Mouse (Mus musculus): ENCODE data around the gene Ano8.
"Not testable (repeated sequence)": the region's sequence is repeated elsewhere in the genome, so short reads cannot be mapped to it uniquely, and the experiment has no call there.

Ano8 gene

GRCm38 (mm10) chr8:71485142-71486135 lies at the start of gene Ano8:
Gene Ano8 (minus strand): TSS chr8:71485963.
- DNase-seq (ENCODE audit: low spot score in 2 of 2): peak; percentile 86 to 87

- DNase-seq (ENCODE audit: low spot score in 2 of 2): no peak
These were observed 48.6 kb upstream of the Ano8 start for GRCm38 (mm10) chr8:71534263-71534810.

GRCm38 (mm10) chr8:71530735-71531467 lies 45.1 kb upstream of the Ano8 start:
- not testable (repeated sequence) for DNase-seq (ENCODE audit: low spot score in 2 of 2)

- DNase-seq (ENCODE audit: low spot score in 2 of 2): no peak
These were observed 42.8 kb upstream of the Ano8 start for GRCm38 (mm10) chr8:71528362-71529073.

- no peak for DNase-seq (ENCODE audit: low spot score in 2 of 2)
These were observed 41.6 kb upstream of the Ano8 start for GRCm38 (mm10) chr8:71527162-71527870.

- DNase-seq (ENCODE audit: low spot score in 2 of 2): no peak
These were observed 40.5 kb upstream of the Ano8 start for GRCm38 (mm10) chr8:71526272-71526671.

- no peak for DNase-seq (ENCODE audit: low spot score in 2 of 2)
These were observed 39.7 kb upstream of the Ano8 start, which contains the start of gene Ccdc194 for GRCm38 (mm10) chr8:71525226-71526050. Gene Ccdc194 (minus strand): TSS chr8:71525711.

GRCm38 (mm10) chr8:71521634-71522033 lies 35.9 kb upstream of the Ano8 start:
- DNase-seq (ENCODE audit: low spot score in 2 of 2): peak; percentile 89 to 91

- DNase-seq (ENCODE audit: low spot score in 2 of 2): not testable (repeated sequence)
These were observed 33.5 kb upstream of the Ano8 start for GRCm38 (mm10) chr8:71519037-71519825.

- DNase-seq (ENCODE audit: low spot score in 2 of 2): no peak
These were observed 31.0 kb upstream of the Ano8 start for GRCm38 (mm10) chr8:71516786-71517185.

- DNase-seq (ENCODE audit: low spot score in 2 of 2): no peak
These were observed 29.3 kb upstream of the Ano8 start for GRCm38 (mm10) chr8:71515043-71515442.

GRCm38 (mm10) chr8:71513018-71513754 lies 27.4 kb upstream of the Ano8 start:
- no peak for DNase-seq (ENCODE audit: low spot score in 2 of 2)

- DNase-seq (ENCODE audit: low spot score in 2 of 2): peak; percentile 24 to 29
These were observed 25.9 kb upstream of the Ano8 start, which contains the start of gene Plvap for GRCm38 (mm10) chr8:71511644-71512043. Gene Plvap (minus strand): TSS chr8:71511752.

- DNase-seq (ENCODE audit: low spot score in 2 of 2): no peak
These were observed 23.6 kb upstream of the Ano8 start for GRCm38 (mm10) chr8:71509316-71509715.

GRCm38 (mm10) chr8:71507589-71508104 lies 21.9 kb upstream of the Ano8 start:
- no peak for DNase-seq (ENCODE audit: low spot score in 2 of 2)

GRCm38 (mm10) chr8:71505979-71506378 lies 20.2 kb upstream of the Ano8 start:
- no peak for DNase-seq (ENCODE audit: low spot score in 2 of 2)

- DNase-seq (ENCODE audit: low spot score in 2 of 2): no peak
These were observed 19.6 kb upstream of the Ano8 start for GRCm38 (mm10) chr8:71505326-71505725.

- no peak for DNase-seq (ENCODE audit: low spot score in 2 of 2)
These were observed 18.6 kb upstream of the Ano8 start for GRCm38 (mm10) chr8:71504349-71504748.
